Mouse (Mus musculus): ENCODE results near the gene 9130213A22Rik.

GRCm38 (mm10) chr11:69103531-69104435 is 18.6 kb downstream of the 9130213A22Rik start:
- TF ChIP-seq CTCF (conservative IDR thresholded peaks at IDR 0.05; ENCODE audit: insufficient read depth, insufficient read length, low read depth, low read length) (no peak), POLR2A (IDR thresholded peaks at IDR 0.05; ENCODE audit: low read depth, low read length) (no peak)
